Mouse (Mus musculus) cerebellum, adult 2 months (tissue): ENCODE results near the gene Thop1. TPM values are rescaled to one million over a fixed set of nuclear protein-coding genes. Genes with fewer than 3 reads are reported as not detected.
"Not testable (repeated sequence)": the region's sequence is repeated elsewhere in the genome, so short reads cannot be mapped to it uniquely, and the experiment has no call there.

ENCODE experiments used
- DNase-seq, 2 experiments: peaks; one replicate each; pipeline ENCODE4 v3.0.0; 2021
- H3K27ac ChIP-seq: fragments of 200-500 bp; 2 replicates; pipeline ENCODE4 v1.5.1; 2012; ENCODE audit warnings: low read length, control low read depth, inconsistent platforms; ENCODE audit not compliant: insufficient read depth
- H3K27me3 ChIP-seq: fragments of 200-500 bp; 2 replicates; pipeline ENCODE4 v1.6.1; 2012; ENCODE audit warnings: inconsistent platforms, mild to moderate bottlenecking, low read length, moderate library complexity; ENCODE audit not compliant: control insufficient read depth, insufficient read depth
- H3K4me1 ChIP-seq: fragments of 200-500 bp; 2 replicates; pipeline ENCODE4 v1.6.1; 2011; ENCODE audit warnings: low read length; ENCODE audit not compliant: control insufficient read depth, insufficient read depth
- H3K4me3 ChIP-seq: fragments of 200-500 bp; replicated peaks from 2 replicates; pipeline ENCODE3; 2011; ENCODE audit warnings: mild to moderate bottlenecking, low read depth, low read length, control low read depth; ENCODE audit not compliant: insufficient read depth
- CTCF ChIP-seq: fragments of 200-500 bp; IDR thresholded peaks from 2 replicates; pipeline ENCODE4 v1.5.1; 2011; ENCODE audit warnings: low read depth, mild to moderate bottlenecking, control low read depth, low read length, moderate library complexity, borderline replicate concordance; ENCODE audit not compliant: insufficient read depth
- POLR2A ChIP-seq: fragments of 200-500 bp; IDR thresholded peaks from 2 replicates; pipeline ENCODE4 v1.6.1; 2011; ENCODE audit warnings: low read length, control low read depth, borderline replicate concordance; ENCODE audit not compliant: insufficient read depth
- WGBS: fragments of 180-500 bp; shearing (Covaris S2); methylation state at CpG from one replicate; pipeline ENCODE4 v1.1.7; 2018; 5-methylcytosine and 5-hydroxymethylcytosine counted together
- polyA plus RNA-seq: library from polyadenylated mRNA; depleted of rRNA; stranded (reverse); fragments of >200 nt; gene quantifications from 2 replicates; pipeline ENCODE4 v1.2.3, GENCODE M21; 2012

Gene Thop1
- polyA plus RNA-seq, 1 experiment, result 54.7 TPM

DNA sequence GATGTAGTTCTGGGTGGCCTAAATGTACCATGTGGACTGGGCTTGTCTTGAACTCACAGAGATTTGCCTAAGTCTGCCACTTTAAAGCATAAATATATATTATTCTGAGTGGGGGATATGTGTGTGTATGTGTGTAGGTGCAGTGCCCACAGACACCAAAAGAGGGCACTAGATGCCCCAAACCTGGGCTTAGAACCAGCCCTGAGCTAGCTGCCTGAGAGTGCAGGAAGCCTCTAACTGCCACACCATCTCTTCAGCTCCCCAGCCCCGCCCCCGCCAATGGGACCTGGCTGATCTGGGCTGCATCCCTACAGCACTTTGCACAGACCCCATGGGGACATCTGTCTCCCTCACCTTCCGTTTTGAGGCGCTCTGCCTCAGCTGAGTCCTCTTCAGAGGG, 19.2 kb upstream of the Thop1 start:
- whole genome bisulfite sequencing, result 83% methylated on average over 4 of the region's 4 CpGs

DNA sequence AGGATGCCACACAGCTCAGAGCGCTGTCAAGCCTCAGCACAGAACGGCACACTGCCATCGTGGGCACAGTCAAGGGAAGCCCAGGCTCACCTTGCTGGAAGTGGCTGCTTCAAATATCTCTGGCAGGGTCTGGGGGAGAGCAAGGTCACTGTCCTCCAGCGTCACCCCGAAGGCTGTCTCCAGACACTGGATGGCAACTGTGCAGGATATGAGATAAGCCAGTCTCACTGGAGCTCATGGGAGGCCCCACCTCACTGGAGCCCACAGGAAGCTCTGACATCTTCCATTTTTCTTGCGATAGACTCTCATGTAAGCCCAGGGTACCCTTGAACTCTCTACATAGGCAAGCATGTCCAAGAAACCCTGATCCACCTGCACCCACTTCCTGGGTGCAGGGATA, 18.7 kb upstream of the Thop1 start:
- Histone ChIP-seq H3K4me1 (peaks cover 32% of the 10 kb centered on the region), H3K27ac (no peak overlapping the region), H3K27me3 (no peaks in the 10 kb centered on the region), H3K4me3 (no peak overlapping the region)
- TF ChIP-seq POLR2A, result no peak
- TF ChIP-seq CTCF, result no peak
- WGBS, result 95% methylated on average over 6 of the region's 6 CpGs
- no peak for DNase-seq

More for the DNA sequence above, 19.2 kb upstream of the Thop1 start:
- H3K27me3 ChIP-seq, result no peaks in the 10 kb centered on the region
- no peak for DNase-seq
- no peak overlapping the region for H3K4me3 ChIP-seq
- peaks cover 28% of the 10 kb centered on the region; the same call in 1 of the 2 replicates for H3K4me1 ChIP-seq
- TF ChIP-seq POLR2A (no peak), CTCF (peak; percentile 45)
- no peak overlapping the region for H3K27ac ChIP-seq

DNA sequence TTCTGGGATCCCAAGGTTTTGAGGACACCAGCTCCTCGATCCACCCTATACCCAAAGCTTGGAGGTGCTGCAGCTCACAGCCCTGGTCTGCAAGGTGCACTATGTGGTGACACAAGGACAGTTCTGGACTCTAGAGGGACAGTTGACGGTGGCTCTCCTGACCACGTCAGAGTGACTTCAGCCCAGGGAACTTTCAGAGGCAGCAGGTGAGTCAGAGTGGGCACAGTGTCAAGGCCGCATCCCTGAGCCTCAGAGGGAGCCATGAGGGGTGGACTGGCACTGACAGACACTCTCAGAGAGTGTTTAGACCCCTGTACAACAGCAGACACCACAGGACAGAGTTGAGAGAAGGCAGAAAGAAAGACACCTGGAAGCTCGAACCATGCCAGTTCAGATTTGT, 17.3 kb upstream of the Thop1 start:
- DNase-seq, result no peak
- no peaks in the 10 kb centered on the region for H3K27me3 ChIP-seq
- 49% methylated on average over 5 of the region's 5 CpGs for WGBS
- no peak for TF ChIP-seq POLR2A
- TF ChIP-seq CTCF, result no peak
- no peak overlapping the region for H3K4me3 ChIP-seq
- H3K4me1 ChIP-seq, result peaks cover 45% of the 10 kb centered on the region
- no peak overlapping the region for H3K27ac ChIP-seq

DNA sequence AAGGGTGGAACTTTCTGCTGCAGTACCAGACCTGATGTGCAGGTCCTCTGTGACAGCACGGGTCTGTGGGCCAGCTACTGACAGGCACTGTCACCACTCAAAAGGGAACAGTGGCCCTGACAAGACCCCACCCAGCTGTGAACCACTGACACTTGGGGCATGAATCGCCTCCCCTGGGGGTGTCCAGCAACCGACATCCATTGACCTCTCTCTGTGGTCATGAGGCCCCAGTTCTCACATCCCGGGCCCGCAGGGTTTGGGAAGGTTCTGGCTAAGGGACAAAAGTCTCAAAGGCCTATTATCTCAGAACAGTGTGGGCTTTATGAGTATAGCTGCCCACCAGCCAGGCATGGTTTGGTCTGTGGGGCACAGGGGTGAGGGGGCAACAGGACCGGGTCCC, 14.7 kb upstream of the Thop1 start:
- Histone ChIP-seq H3K4me3 (no peak overlapping the region), H3K4me1 (peaks cover 54% of the 10 kb centered on the region), H3K27me3 (no peaks in the 10 kb centered on the region), H3K27ac (no peak overlapping the region)
- no peak for DNase-seq
- 72% methylated on average over 6 of the region's 6 CpGs for WGBS
- no peak for TF ChIP-seq POLR2A
- no peak for TF ChIP-seq CTCF

DNA sequence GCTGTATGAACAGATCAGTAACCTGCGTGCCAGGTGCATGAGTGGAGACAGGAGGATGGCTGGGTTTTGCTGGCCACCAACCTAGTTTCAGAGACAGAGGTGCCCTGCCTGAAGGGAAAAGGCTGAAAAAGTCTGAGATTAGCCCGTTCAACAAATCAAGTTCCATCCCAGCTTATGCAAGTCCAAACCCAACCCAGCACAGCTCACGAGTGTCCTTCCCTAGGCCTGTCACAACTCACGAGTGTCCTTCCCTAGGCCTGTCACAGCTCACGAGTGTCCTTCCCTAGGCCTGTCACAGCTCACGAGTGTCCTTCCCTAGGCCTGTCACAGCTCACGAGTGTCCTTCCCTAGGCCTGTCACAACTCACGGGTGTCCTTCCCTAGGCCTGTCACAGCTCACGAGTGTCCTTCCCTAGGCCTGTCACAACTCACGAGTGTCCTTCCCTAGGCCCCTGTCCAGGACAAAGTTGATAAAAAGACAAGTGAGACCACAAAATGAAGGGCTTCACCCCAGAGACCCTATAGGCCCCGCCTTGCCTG, 14.0 kb upstream of the Thop1 start:
- not testable (repeated sequence) for H3K27ac ChIP-seq, DNase-seq, H3K27me3 ChIP-seq, H3K4me3 ChIP-seq
- 67% methylated on average over 11 of the region's 11 CpGs for WGBS
- H3K4me1 ChIP-seq, result peaks cover 54% of the 10 kb centered on the region

DNA sequence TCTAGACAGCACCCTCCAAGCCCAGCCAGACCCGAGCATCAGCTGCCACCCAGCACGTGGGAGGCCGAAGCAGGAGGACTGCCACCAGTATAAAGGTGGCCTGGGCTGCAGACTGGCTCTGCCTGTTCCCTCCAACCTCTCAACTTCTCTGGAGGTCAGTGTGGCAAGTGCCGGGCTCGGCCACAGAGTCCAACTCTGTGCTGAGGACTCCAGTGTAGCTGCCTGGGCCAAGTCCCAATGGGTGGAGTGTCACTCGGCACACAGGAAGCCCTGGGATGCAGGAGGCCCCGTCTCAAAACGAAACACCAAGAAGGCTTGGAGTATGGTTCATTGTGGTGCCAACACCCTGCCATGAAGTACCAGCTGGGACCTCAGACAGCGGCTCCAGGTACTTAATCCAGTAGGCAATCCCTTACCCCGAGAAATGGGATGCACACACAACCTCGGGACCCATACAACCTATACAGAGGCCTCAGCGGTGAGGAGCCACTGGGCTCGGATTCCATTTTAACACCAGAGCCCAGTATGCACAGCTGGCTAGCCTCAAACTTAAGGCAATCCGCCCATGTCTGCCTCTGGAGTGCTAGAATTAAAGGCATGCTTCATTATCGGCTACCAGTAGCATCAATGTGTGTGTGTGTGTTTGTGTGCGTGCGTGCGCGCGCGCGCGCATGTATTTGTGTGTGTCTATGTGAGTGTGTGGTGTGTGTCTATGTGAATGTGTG, 12.3 kb upstream of the Thop1 start:
- H3K27ac ChIP-seq, result peak overlapping the region; percentile 42; the same call in 1 of the 2 replicates
- no peak for DNase-seq
- 62% methylated on average over 23 of the region's 23 CpGs for WGBS
- H3K4me3 ChIP-seq, result peak overlapping the region; percentile 7
- H3K27me3 ChIP-seq, result no peaks in the 10 kb centered on the region
- peaks cover 50% of the 10 kb centered on the region for H3K4me1 ChIP-seq
- TF ChIP-seq CTCF (no peak), POLR2A (no peak)

DNA sequence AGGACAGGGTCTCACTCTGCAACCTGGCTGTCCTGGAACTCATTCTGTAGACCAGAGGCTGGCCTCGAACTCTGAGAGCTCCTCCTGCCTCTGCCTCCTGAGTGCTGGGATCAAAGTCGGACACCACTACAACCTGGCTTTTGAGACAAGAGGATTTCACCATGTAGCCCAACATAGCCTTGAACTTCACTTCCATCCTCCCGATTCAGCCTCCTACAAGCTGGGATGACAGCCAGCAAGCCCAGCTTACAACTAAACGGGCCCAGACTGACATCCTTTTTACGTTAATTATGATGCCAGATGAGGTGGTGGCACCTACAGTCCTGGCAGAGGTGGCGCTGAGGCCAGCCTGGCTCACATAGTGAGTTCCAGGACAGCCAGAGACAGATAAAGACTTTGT, 10.9 kb upstream of the Thop1 start:
- peaks cover 38% of the 10 kb centered on the region for H3K4me1 ChIP-seq
- no peak for DNase-seq
- no peak for TF ChIP-seq CTCF
- TF ChIP-seq POLR2A, result no peak
- peak overlapping the region; percentile 98 for H3K4me3 ChIP-seq
- H3K27me3 ChIP-seq, result no peaks in the 10 kb centered on the region
- 43% methylated on average over 6 of the region's 6 CpGs for WGBS
- no peak overlapping the region; the same call in 1 of the 2 replicates for H3K27ac ChIP-seq

DNA sequence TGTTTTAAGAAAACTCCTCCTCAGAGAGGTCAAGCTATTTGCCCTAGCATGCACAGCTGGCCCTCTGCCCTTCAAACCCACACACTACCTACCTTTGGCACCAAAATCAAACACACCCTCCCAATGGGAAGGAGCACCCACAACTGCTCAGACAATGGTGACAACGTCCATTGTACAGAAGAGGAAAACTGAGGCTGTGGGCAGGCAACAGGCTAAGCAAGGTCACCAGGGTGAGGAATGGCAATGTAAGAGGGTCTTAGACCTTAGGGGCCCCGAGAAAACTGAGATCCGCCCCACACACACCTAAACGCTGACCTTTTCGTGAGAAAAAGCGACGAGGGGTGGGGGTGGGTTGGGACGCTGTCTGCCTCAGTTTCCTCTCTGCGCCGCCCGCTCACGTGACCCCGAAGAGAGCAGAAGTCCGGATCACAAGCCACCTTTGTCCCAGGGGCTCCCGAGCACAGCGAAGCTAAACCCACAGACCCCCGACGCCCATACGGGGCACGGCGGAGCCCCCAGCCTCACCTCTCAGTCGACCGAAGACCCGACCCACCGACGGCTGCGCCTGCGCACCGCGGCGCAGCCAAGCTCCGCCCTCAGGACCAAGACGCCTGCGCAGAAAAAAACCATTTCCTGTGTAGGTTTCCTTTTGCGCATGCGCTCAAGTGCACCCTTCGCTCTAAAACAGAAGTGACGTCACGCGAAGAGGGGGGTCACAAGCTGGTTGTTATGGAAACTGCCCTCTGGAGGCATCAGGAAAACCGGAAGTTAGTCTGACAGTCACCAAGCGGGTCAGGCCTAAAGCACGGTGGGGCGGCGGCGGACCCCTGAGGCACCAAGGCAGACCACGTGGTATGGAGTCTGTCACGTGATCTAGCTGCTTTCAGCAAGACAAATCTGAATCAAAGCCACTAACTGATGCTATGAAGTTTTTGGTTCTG, 10.0 kb upstream of the Thop1 start, which contains the start of gene Sgta:
Gene Sgta (minus strand): TSS at position 579 of the 941 bp plus-strand sequence.
- Histone ChIP-seq H3K27ac (peak within 1 kb of the TSS; percentile 62), H3K27me3 (no peaks in the 10 kb centered on the region), H3K4me1 (peaks cover 31% of the 10 kb centered on the region), H3K4me3 (peak within 1 kb of the TSS; percentile 98)
- 1% methylated on average over 48 of the region's 48 CpGs for WGBS
- peak; percentile 100 for DNase-seq
- peak; percentile 76; the same call in 1 of the 2 replicates for TF ChIP-seq POLR2A
- no peak for TF ChIP-seq CTCF
